Mouse (Mus musculus): ENCODE measurements at regions not wholly inside any gene's neighbourhood (a gene's known extent, or its start where the extent isn't known, plus 50 kb on each side); places are given as distances from the start of the nearest gene placed in this dataset.

- no peak for TF ChIP-seq CTCF (IDR thresholded peaks at IDR 0.05; ENCODE audit: low read depth)
- TF ChIP-seq EP300 (IDR thresholded peaks at IDR 0.05; ENCODE audit: low read depth) = no peak
Observed at GRCm38 (mm10) chr2:116808554-116808953, 69.9 kb upstream of the Tmco5 start.
